Mouse (Mus musculus): ENCODE measurements around the gene Naga.

DNA sequence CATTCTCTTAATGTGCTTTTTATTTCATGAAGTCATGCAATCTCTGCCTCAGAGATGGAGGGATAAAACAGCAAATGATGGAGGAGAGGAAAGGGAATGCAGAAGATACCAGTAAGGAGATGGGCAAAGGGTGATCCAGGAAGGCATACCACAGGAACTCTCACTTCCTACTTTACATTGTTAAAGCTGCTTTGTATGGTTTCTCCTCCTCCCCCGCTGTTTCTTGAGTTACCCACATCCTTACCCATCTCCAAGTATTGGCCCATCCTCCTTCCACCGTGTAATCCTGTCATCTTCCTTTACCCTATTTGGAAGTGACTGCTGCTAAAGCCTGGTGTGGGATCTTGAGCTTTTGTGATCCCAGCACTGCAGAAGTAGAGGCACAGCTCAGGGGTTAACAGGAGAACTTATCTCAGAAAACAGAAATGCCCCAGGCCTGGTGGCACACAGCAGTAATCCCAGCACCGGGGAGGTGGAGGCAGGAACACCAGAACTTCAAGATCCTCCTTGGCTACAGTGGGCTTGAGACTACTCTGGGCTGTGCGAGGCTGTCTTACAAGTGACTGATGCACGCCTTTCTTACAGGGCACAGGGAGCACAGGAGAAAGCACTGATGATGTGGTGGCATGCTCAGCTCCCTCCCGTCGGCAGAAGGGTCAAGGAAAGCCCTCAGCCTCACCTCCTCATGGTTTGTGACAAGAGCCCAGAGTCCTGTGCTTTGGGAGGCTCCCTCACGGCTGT is 9.7 kb upstream of the Naga start:
- TF ChIP-seq POLR2A (IDR thresholded peaks at IDR 0.05; ENCODE audit: low read depth, low read length) (no peak), CTCF (IDR thresholded peaks at IDR 0.05; ENCODE audit: extremely low read depth, insufficient read length, insufficient replicate concordance, low read depth, low read length) (no peak)
